Mouse (Mus musculus) heart, adult 11 months (tissue): Measurements from ENCODE around the gene Pdcl.
A peak's percentile ranks its signal among the peaks of the same experiment; 100 is the strongest.

ENCODE experiments used
- DNase-seq: peaks from one replicate; pipeline ENCODE4 v3.0.0; 2022

The Pdcl gene

DNA sequence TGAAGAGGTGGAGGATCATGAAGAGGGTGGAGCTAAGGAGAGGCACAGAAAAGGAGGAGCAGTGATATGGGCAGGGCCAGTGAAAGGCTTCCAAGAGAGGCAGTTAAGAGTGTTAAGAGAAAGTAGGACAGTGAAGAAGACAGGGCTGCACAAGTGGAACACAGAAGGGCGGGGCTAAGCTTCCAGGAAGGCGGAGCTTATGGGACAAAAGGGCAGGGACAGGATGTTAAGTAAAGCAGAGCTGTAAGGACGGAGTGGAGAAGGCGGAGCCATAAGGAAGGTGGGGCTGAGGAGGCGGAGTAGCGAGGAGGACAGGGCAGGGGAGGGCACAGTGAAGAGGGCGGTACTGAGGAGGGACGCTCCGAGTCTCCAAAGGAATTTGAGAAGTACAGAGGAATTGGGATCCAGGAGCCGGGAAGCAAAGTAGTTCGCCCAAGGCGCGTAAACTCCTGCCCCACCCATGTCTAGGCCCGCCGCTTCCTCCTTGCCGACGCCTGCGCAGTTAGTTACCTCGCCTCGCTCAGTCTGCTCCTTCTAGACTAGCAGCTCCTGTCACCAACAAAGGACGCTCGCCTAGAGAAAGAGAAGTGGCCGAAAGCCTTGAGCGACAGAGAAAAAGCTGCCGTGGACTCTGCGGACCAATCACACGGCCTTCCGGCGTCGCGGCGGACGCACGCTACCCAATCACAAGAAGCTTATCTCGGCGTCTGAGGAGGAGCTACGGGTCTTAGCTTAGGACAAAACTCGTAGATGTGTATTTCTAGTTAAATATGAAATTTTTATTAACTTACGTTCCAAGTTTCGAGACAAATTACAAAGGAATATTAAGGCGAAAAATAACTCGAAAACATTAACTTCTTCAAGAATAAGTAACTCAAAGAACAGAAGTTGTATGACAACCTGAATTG lies at the start of gene Pdcl:
TSS of gene Pdcl (minus strand) at position 700 of the 908 bp plus-strand sequence.
- peak; percentile 99 for DNase-seq

DNA sequence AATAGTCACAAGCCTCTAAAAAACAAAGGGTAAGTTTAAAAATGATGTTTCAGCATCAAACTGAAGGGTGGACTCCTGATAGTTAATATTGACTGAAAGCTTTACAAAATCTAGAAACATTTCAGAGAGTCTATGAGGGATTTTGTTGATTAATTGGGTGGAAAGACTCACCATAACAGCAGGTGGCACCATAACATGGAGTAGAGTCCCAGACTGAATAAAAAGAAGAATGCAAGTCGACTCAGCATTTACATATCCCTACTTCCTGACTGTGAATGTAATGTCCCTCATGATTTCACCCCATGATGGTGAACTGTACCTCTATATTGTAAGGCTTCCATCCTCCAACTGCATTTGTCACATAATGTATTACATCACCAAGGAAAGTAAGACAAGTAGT lies 36.4 kb upstream of the Pdcl start:
- DNase-seq = no peak

DNA sequence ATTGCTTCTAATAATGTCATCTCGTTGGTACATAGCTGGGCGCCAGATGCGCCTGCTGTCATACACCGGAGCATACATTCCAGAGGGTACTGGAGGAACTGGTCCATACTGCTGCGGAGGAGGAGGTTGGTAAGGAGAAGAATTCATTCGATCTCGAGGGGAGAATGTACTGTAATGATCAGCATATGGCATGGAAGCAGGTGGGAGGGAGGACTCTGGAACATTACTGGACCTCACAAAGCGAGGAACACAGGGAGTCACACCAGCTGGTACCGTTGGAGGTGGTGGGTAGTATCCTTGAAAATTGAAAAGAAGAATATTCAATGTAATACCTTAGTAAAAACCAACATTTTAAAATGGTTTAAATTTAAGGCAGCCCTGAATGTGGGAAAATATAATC lies 23.8 kb upstream of the Pdcl start:
- DNase-seq = no peak

DNA sequence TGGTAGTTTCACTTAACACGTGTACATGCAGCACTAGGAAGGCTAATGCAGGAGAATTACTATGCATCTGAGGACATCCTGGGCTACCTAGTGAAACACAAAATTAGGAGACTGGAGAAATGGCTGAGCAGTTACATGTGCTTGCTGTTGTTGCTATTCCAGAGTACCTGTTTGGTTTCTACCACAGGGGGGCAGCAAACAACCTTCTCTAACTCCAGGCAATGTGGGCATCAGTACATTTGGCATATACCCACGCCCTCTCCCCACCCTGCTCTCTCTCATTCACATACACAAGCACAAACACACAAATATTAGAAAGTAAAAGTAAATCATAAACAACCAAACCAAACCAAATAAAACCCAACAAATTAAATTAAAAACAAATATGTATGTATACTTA lies 21.1 kb upstream of the Pdcl start:
- no peak for DNase-seq

DNA sequence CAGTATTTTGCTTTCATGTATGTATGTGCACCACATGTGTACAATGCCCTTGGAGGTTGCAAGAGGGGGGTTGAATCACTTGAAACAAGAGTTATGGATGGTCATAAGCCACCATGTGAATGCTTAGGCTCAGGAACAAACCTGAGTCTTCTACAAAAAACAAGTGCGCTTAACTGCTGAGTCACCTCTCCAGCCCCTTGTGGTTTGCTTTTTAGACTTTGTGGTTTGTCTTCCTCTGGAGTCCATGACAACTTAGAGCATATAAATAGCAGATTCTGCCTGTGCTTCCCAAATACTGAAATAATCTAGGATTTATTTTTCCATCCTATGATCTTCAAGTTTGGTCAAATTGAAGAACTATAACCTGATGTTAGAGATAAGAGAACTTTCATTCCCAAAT lies 16.9 kb upstream of the Pdcl start:
- peak; percentile 25 for DNase-seq

DNA sequence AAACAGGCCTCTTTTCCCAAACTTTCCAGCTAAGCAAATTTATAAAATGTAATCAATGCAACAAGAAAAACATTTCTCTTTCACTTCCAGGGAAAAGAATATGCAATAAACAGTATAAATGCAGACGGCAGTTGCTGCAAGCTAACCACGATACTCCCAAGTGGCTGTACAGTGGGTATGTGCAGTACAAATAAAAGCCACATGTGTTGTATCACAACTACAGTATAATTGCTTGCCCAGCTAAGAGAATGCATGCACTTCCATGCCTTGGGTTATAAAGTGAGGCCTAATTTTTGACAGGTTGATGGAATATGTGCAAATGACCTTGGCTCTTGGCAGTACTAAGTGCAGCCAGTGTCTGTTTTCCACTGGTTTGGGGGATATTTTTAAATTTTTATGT lies 11.5 kb upstream of the Pdcl start:
- peak; percentile 36 for DNase-seq

DNA sequence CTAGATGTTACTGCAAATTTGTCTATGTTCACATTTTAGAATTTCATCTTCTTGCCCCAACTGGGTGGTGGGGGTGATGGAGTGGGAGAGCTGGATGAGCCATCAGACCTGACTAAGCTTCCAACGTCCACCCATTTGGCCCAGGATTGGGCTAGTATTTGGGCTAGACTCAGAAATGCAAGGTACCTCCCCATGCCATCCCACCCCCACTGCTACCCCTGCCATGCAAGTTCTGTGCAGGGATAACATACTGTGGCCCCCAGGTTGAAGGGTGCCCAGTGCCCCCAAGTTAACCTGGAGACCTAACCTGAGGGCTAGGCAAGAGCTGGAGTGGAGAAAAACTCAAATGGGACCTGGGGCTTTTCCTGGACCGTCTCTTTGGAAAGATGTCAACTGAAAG lies 776 bp upstream of the Pdcl start:
- peak; percentile 92 for DNase-seq

DNA sequence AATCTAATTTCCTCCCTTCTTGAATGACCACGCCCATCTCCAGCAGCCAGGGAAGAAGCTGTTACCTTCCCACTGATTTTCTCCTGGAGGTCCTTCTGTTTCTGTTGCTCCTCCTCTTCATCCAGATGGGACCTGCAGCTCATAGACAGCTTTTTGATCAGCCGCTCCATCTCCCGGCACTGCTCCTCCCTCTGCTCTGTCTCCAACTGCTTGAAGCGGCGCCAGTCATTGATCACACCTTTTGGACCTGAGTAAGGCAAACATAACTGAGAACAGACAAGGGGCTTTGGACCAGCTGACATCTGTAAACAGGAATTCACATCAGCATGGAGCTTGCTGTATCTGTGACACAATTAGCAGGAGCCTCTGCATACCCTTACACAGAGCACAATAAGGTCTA lies 3.6 kb downstream of the Pdcl start:
- peak; percentile 84 for DNase-seq

DNA sequence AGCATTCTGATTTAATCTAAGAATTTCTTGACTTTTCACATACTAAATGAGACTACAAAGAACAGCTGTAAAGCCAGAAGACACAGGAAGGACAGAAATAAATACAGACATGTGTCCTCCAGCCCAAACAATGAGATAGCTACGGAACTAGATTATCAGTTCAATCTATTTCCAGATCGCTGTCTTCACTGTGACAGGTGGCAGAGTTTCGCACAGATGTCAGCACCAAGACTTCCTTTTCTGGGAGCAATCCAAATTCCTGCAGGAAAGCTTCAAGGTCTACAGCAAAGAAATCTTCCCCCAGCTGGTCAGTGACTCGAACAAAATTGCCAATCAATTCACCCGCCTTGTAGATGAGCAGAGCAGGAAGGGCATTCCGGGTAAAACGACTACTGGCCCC lies 7.5 kb downstream of the Pdcl start:
- peak; percentile 90 for DNase-seq

DNA sequence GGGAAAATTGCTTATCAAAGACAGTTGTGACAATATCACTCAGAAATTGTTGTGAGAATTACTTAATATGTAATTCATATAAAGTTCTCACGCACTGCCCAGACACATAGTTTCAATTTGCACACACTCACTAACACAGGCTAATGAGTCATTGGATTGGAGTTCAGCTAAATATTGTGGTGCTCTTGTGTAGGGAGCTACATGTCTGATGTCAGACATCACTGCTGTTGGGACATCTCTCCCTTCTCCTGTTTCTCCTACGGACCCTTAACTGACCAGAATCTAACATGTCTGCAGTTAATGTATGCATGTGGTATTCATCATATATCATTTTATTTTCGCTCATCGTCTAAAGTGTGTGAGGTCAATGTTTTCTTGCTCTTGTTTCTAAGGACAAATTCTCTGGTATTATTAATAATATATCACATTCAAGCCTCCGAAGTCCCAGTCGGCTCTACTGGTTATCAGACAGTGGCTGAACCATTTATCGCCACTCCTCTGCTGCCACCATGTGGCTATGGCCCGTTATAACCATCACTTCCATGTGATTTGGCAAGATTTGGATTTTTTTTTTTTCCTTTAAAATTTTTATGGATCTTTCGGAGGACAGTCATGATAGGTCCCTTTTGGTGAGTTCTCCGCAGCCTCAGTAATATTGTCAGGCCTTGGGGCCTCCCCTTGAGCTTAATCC lies 20.5 kb downstream of the Pdcl start:
- DNase-seq = peak; percentile 84

DNA sequence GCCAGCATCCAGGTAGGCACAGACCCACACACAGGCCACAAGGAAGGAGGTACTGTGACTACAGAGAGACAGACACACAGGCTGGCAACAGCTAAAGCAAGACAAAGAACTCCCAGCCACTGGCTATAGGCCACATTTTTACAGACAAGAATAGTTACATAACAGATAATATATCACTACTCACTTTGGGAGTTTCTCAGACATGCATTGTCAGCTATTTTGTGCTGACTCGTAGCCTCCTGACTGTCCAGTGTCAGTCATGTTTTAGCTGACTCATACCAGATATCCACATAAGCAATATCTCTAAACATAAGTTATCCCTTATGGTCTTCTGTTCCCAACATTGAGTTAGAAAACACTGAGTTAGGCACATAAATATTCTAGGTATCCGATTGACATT lies 25.8 kb downstream of the Pdcl start:
- peak; percentile 66 for DNase-seq

DNA sequence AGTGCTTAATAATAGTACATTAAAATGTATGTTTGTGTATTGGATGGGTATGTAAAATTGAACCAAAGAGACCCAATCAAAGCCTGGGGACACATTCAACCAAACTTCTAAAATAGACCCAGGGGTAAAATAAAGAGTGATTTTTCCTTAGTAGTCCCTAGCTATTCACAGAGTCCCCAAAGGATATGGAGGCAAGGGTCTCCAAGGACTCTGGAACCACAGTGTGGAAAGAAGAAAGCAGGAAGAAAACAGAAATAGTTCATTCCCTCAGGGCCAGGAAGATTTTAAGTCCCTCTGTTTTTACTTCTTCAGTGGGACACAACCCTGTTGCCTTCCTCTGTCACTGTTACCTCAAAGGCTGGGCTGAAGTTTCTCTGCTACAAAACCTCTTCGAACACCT lies 32.9 kb downstream of the Pdcl start, which contains the start of gene Olfr368:
TSS of gene Olfr368 (plus strand) at position 301 of the 400 bp plus-strand sequence.
- no peak for DNase-seq
